Mouse (Mus musculus): ENCODE measurements around the gene 2010111I01Rik.

2010111I01Rik gene

GRCm38 (mm10) chr13:63151028-63151738 is 186.5 kb downstream of the 2010111I01Rik start:
- no peak for DNase-seq (ENCODE audit: low spot score in 2 of 2)

DNA sequence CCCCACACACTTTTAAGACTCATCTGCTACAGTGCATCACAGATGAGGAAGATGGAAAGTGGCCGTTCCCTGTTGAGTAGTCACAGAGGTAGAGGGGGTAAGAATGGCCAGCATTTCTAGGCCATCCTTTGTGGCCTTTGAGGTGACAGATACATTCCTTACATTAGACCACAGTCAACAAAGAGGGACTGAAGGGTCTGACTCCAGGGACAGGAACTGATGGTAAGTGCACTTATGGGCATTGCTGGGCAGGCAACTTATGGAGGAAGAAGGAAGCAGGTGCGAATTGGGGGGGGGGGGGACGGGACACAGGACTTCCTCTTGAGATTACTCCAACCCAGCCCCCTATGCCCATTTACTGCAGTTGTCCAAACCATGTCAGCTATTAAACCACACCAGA is 187.8 kb downstream of the 2010111I01Rik start:
- DNase-seq (ENCODE audit: low spot score in 2 of 2): no peak

DNA sequence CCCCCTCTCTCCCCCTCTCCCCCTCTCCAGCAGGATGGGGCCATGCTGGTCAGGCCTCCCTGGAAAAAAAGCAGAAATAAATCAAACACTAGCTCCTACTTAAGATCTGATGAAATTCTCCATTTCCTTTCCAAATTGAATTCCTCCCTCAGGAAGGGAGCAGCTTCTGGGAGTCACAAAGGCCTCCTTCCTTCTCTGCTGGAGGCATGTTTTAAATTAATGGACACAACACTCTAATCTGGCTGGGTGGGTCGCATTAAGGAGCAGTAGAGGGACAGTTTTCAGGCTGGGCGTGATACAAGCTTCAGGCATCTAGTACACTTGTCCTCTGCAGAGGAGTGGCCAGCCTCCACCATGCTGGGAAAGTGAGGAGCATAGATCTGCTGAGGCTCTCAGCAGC is 188.7 kb downstream of the 2010111I01Rik start:
- DNase-seq (ENCODE audit: low spot score in 2 of 2): no peak

- DNase-seq (ENCODE audit: low spot score in 2 of 2): no peak
These were observed 190.3 kb downstream of the 2010111I01Rik start for GRCm38 (mm10) chr13:63154851-63155571.

DNA sequence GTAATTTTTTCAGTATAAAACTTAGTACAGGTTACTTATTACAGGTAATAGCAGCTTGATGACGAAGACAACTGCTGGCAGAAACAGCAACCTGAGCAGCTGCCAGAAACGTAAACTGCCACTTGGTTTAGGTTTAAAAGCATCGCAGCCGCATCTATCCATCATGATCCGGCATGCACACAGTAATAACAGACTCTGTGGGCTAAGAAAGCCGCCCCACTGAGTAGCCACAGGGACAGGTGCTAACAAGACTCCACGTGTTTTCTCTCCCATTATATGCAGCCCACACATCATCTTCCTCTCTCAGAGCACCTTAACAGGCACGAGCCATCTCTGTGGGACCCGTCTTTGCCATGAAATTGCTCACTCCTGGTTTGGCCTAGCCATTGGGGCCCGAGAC is 191.6 kb downstream of the 2010111I01Rik start:
- DNase-seq (ENCODE audit: low spot score in 2 of 2): no peak

GRCm38 (mm10) chr13:63170282-63171073 is 205.8 kb downstream of the 2010111I01Rik start:
- DNase-seq (ENCODE audit: low spot score in 2 of 2): no peak

DNA sequence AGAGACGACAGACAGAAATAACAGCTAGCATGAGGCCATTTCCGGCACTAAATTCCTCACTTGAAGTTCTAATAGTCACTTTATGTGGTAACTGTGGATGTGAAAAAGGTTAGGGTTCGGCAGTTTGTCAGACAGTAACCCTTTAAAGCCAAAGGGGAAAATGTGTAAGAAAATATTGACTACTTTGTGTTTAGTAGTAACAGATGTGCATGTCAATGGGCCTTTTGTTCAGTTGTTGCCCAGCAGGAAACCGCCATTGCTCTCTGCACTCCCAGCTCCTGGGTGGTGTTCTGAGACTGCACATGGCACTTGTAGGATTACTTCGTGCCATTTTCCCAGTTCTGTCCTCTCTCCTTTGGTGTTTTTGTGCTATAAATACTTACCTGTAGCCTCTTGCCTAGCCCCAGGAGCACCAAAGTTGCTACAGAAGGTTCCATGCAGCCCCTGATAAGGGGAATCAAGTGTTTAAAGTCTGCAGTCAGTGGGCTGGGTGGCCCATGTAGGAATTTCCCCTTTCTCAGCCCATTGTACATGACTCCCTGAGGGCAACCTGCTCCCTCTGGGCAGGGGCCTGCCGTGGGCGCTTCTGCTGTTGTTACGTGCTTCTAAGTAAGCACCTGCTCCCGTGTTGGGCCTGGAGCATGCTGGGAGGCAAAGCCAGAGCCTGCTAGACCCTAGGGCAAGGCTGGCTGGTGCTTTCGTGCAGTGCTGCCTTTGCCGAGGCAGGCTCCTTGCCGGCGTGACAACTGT is 206.8 kb downstream of the 2010111I01Rik start:
- no peak for DNase-seq (ENCODE audit: low spot score in 2 of 2)

DNA sequence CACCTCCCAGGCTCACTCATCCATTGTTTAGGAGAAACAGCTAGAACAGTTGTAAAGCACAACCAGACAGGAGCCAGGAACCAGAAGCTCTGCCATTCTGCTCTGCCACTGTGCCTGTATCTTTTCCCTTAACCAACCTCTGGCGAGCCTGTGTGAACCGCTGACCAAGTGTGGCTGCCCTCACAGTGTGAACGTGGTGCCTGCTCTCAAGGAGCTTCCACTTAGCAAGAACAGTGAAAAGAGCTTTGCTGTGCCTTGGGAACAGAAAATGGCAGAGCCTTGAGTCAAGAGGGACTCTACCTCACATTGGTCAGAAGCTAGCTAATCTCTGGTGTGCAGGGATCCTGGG is 207.4 kb downstream of the 2010111I01Rik start:
- DNase-seq (ENCODE audit: low spot score in 2 of 2): no peak

DNA sequence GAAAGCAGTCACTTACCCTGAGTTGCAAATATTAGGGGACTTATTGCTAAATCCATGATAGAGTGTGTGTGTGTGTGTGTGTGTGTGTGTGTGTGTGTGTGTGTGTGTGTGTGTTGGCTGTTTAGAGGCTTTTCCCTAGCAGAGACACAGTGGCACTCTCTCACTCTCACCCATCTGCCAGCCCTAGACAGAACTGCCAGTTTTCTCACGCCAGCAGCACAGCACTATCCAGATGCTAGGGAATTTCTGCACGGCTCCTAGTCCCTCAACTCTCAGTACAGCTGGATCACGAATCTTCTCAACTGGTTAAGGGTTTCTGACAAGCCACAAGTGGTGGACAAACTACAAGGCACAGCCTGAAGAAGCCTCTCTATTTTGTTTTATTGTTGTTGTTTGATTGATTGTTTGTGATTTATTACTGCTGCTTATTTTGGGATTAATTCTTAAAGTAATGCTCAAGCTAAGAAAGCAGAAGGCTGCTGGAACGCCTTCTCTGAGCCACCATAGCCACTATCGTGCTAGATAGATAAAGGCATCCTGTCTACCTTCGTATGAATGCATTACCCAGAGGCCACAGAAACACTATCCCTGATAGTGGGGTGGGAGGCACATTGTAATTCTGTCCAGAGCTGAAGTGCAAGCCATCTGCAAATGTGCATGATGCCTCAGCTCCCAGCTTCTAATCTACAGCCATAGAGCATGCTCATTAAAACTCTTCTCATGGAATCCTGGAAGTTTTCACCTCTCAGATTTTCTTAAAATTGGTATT is 209.7 kb downstream of the 2010111I01Rik start:
- DNase-seq (ENCODE audit: low spot score in 2 of 2): no peak

DNA sequence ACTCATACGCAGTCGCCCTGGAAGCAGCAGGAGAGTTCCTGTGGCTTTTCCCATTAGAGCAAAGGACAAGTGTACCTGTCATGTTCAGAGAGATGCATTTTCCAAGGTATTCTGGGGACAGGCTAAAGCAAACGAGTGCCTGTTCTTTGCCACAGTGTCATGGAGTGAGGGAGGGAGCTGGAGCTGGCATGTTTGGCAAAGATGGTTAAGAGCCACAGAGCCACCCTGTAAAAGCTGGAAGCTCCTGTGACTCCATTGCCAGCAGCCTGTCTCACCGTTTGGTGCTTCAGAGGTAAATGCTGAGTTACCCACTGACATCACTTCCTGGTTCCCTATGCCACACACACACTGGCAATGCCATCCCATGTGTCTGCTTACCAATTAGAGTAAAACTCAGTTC is 211.4 kb downstream of the 2010111I01Rik start:
- no peak for DNase-seq (ENCODE audit: low spot score in 2 of 2)

GRCm38 (mm10) chr13:63177232-63177631 is 212.5 kb downstream of the 2010111I01Rik start:
- DNase-seq (ENCODE audit: low spot score in 2 of 2): no peak

DNA sequence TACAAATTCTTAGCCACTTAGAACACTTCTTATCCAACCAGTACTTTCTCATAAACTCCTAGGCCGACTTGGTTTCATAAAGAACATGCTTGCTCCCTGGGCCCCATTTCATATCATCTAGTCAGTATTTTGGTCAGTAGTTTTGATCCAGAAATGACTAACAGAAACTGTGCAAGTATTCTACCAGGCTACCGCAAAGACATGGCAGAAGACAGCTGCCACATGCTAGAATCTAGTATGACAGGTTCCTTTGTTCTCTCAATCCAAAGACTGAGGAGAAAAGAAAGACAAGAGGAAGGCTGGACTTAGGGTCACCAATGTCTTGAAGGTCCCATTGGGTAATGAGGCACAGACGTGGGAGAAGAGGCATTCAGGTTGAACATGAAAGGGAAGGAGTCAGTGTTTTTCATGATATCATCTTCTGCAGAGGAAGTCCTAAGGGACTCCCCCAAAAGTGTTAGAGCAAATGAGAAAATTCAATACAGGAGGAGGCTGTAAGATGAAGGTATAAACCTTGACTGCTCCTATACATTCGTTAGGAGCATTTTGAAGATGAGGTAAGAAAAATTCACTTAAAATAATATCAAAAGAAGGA is 216.0 kb downstream of the 2010111I01Rik start:
- no peak for DNase-seq (ENCODE audit: low spot score in 2 of 2)

- no peak for DNase-seq (ENCODE audit: low spot score in 2 of 2)
These were observed 220.3 kb downstream of the 2010111I01Rik start for GRCm38 (mm10) chr13:63184946-63185345.

GRCm38 (mm10) chr13:63186217-63186616 is 221.5 kb downstream of the 2010111I01Rik start:
- DNase-seq (ENCODE audit: low spot score in 2 of 2): no peak

DNA sequence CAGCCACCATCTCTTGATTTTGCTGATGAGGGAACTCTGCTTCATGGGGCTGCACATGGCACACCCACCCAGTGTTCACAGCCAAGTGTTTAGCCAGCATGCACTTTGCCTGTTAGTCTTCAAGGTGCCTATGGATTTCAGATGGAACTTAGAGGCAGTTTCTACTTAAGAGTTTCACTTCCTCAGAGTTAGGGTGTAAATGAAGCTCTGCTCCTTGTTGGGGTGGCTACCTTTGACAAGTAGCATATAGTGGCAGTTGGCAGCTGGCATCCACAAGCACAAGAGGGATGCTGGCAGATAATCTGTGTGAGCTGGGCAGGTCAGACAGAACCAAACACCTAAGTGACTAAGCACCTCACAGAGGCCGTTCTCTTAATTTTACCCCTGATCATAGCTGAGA is 221.9 kb downstream of the 2010111I01Rik start:
- no peak for DNase-seq (ENCODE audit: low spot score in 2 of 2)

DNA sequence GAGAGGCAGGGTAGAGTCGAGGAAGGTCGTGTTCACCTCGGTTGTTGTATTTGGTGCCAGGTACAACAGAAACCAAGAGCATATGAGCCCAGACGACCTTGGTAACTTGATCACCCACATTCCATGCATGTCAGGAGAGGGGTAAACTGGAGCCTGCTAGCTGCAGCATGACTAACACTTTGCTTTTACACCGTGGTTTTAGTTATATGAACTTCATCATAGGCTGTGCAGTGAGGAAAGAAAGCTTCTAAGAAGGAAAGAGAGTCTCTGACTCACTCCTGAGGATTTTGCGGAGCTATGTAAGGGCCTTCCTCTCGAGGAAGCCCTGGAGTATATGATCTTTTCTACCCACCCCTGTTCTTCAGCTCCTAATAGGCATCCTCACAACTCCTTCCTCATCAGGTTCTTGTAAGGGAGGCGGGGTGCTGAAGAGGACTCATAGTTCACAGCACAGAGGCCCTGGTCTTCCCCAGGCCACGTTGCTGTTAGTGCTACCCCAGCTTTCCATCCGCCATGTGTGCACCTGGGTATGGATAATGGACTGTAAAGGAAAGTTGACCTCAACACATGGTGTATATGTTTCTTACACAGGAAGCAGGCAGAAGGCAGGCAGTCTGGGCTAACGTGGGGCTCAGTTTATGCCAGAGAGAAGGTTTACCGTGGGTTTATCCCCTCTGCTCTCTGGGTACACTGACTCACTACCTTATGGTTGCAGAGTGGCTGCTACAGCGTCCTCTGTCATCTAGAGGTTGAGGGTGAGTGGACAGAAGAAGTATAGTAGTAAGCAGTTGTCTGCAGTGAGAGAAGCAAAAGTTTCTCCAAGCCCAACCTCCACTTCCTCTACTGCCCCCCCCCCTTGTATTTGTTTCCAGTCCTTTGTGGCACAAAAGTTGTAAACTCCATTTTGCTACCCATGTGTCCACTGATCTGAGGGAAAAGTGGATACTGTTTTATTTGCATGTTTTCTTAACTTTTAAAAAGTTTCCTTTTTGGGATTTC is 222.8 kb downstream of the 2010111I01Rik start:
- DNase-seq (ENCODE audit: low spot score in 2 of 2): no peak

GRCm38 (mm10) chr13:63188306-63188705 is 223.6 kb downstream of the 2010111I01Rik start:
- no peak for DNase-seq (ENCODE audit: low spot score in 2 of 2)

- DNase-seq (ENCODE audit: low spot score in 2 of 2): no peak
These were observed 224.1 kb downstream of the 2010111I01Rik start for GRCm38 (mm10) chr13:63188811-63189210.

DNA sequence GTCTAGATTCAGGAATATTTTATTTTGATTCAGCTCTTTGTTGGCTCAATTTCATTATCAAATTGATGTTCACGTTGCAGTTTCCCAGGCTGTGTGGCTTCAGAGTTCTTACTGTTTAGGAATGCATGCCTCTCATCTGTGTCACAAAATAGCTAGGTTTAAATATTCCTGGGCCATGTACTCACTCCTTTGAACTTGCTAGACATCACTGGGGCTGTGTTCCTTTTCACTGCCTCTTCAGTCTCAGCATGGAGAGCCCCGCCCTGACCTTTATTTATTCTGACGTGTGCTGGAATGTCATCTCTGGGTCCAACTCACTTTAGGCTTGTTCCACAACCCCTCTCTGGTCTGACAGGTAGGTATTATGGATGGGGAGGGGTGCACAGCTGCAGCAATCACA is 228.7 kb downstream of the 2010111I01Rik start:
- no peak for DNase-seq (ENCODE audit: low spot score in 2 of 2)
